Mouse (Mus musculus) testis, adult 2 months (tissue): ENCODE measurements around the gene Tenm4.

ENCODE experiments used
- CTCF ChIP-seq: fragments of 200-500 bp; IDR thresholded peaks from 2 replicates; pipeline ENCODE4 v1.5.1; 2012; ENCODE audit warnings: low read depth, mild to moderate bottlenecking, inconsistent platforms, low read length, moderate library complexity; ENCODE audit not compliant: control insufficient read depth, insufficient read depth, insufficient replicate concordance
- POLR2A ChIP-seq: fragments of 200-500 bp; IDR thresholded peaks from 2 replicates; pipeline ENCODE4 v1.6.1; 2012; ENCODE audit warnings: low read depth, mild to moderate bottlenecking, inconsistent platforms, low read length, moderate library complexity; ENCODE audit not compliant: control insufficient read depth

- TF ChIP-seq POLR2A (no peak), CTCF (no peak)
These were observed 647.3 kb downstream of the Tenm4 start for GRCm38 (mm10) chr7:96818236-96818916.
